Mouse (Mus musculus): ENCODE data around the gene Rassf2. TPM values are rescaled to one million over a fixed set of nuclear protein-coding genes. Genes with fewer than 3 reads are reported as not detected.

Rassf2 gene
- polyA plus RNA-seq (2012; rRNA removed) = 5.8 and 9.1 TPM in 2 replicates

DNA sequence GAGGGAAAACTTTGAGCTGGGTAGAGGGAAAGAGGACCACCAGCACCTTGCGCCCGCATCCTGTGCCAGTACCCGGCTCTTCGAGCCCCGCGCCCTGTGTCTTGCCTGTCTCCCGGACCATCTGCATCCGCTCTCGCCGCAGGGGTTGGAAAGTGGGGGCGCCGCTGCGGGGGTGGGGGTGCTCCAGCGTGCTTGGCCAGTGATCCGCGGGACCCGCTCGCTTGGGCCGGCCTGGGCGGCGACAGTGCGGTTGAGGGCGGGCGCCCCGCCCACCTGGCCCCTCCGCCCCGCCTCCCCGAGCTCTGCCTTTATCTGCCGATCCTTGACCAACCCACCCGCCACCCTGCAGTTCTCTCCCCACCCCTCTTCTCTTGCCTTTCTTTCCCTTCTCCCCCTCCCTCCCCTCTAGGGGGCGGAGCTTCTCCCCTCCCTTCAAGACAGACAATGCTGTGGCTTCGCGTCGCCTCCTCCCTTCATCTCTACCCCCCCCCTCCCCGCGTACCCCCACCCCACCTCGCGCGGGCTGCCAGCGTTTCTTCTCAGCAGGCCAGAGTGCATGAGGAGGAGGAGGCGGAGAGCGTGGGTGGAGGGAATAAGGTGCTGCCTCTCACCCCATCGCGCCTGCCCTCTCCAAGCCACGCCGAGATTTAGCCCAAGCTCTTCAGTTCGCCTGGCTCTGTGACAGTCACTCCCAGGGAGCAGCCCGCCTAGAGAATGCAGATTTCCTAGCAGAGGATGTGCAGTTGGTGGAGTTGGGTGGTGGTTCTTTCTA is at the start of gene Rassf2:
TSS of gene Rassf2 (minus strand) at position 613 of the 772 bp plus-strand sequence.
- Histone ChIP-seq H3K27ac (ENCODE audit: control insufficient read depth, insufficient read depth, low read depth, low read length) (peak within 1 kb of the TSS; percentile 70), H3K4me1 (ENCODE audit: control insufficient read depth, insufficient read depth, low read length) (peaks cover 12% of the 10 kb centered on the region)

DNA sequence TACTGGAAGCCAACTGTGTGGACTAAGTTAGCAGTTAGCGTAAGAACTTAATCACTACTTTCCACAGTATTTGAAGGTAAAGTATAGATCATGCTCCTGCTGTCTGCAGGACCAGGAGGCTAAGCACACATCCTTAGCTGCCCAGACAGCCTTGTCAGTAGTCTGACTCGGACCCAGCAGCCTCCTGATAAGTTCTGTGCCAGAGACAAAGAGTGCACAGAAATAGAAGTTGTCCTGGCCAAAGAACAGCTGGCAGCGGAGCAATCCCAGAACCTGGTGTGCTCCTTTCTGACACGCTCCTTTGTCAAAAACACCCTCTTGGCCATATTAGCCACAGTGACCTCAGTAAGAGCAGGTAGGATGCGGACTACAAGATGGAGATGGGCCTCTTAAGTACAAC is 49.1 kb upstream of the Rassf2 start:
- H3K27ac ChIP-seq (ENCODE audit: control insufficient read depth, insufficient read depth, low read depth, low read length) = no peak overlapping the region
- H3K27me3 ChIP-seq (ENCODE audit: control insufficient read depth, insufficient read depth, low read length) = no peaks in the 10 kb centered on the region
- H3K4me3 ChIP-seq (ENCODE audit: control insufficient read depth, low read depth, low read length) = no peak overlapping the region
- no peak for TF ChIP-seq POLR2A (IDR thresholded peaks at IDR 0.05; ENCODE audit: control insufficient read depth, low read depth, low read length)
- no peak for TF ChIP-seq CTCF (IDR thresholded peaks at IDR 0.05; ENCODE audit: control insufficient read depth, insufficient read depth, insufficient replicate concordance, low read depth, low read length)
- no peaks in the 10 kb centered on the region for H3K4me1 ChIP-seq (ENCODE audit: control insufficient read depth, insufficient read depth, low read length)
- no peaks in the 10 kb centered on the region for H3K36me3 ChIP-seq (ENCODE audit: control insufficient read depth, insufficient read depth, low read length)

More for the DNA sequence above, at the start of gene Rassf2:
- no peak for TF ChIP-seq CTCF (IDR thresholded peaks at IDR 0.05; ENCODE audit: control insufficient read depth, insufficient read depth, insufficient replicate concordance, low read depth, low read length)
- 0 out of 2 replicates have a peak, but pooled peaks have one; percentile 36 for TF ChIP-seq POLR2A (IDR thresholded peaks at IDR 0.05; ENCODE audit: control insufficient read depth, low read depth, low read length)
- H3K4me3 ChIP-seq (ENCODE audit: control insufficient read depth, low read depth, low read length) = peak within 1 kb of the TSS; percentile 64
- no peaks in the 10 kb centered on the region for H3K36me3 ChIP-seq (ENCODE audit: control insufficient read depth, insufficient read depth, low read length)
- H3K27me3 ChIP-seq (ENCODE audit: control insufficient read depth, insufficient read depth, low read length) = no peaks in the 10 kb centered on the region; the same call in 1 of the 2 replicates

DNA sequence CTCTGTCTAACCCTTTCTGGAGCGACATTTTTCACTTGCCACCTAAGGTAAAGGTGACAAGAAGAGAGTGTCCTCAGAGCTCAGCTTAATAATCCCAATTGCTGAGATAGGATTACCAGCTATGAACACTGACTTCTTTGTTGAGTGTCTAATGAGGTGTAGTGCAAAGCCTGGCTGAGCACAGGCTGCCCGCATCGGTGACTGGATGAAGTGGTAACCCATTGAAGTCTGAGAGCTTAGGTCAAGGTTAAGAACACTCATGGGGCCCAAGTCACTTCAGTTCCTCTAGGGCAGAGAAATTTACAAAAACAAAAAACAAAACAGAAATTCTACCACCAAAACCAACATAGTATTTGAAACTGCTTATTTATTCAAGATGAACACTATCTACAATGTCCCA is 43.0 kb upstream of the Rassf2 start:
- Histone ChIP-seq H3K4me3 (ENCODE audit: control insufficient read depth, low read depth, low read length) (no peak overlapping the region), H3K4me1 (ENCODE audit: control insufficient read depth, insufficient read depth, low read length) (no peaks in the 10 kb centered on the region), H3K27me3 (ENCODE audit: control insufficient read depth, insufficient read depth, low read length) (no peaks in the 10 kb centered on the region), H3K36me3 (ENCODE audit: control insufficient read depth, insufficient read depth, low read length) (no peaks in the 10 kb centered on the region; the same call in 1 of the 2 replicates), H3K27ac (ENCODE audit: control insufficient read depth, insufficient read depth, low read depth, low read length) (no peak overlapping the region)
- no peak for TF ChIP-seq POLR2A (IDR thresholded peaks at IDR 0.05; ENCODE audit: control insufficient read depth, low read depth, low read length)
- TF ChIP-seq CTCF (IDR thresholded peaks at IDR 0.05; ENCODE audit: control insufficient read depth, insufficient read depth, insufficient replicate concordance, low read depth, low read length) = no peak

DNA sequence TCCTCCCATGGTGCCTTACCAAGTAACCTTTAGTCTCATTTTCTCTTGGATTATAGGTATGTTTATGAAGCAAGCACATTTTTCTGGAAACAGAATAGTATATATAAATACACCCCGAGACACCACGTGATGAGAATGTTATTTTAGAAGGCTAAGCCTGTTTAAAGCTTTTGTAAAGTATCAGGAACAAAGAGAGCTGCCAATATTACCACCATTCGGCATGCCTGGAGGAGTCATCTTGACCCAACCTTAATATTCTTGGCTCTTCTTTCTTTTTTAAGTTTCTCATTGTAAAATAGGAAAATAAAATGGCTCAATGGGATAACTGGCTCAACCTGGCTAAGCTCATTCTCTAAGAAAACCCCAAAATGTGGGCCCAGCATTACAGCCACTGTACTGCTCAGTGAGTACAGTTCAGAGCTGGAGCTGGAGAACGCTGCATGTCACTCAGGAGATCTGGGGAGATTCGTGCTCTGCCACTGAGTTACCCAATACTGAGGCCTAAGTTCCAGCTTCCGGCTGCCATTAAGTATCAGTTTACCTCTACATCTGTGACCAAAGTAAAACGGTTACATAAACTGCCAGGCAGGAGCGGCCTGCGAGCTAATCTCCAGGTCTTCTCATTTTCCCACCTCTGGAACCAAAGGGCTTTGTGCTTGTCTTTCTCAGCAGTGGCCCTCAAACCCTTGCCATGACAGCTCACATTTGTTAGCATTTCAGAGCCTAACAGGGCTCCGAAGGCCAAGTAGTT is 40.1 kb upstream of the Rassf2 start:
- no peak overlapping the region for H3K4me3 ChIP-seq (ENCODE audit: control insufficient read depth, low read depth, low read length)
- no peaks in the 10 kb centered on the region for H3K27me3 ChIP-seq (ENCODE audit: control insufficient read depth, insufficient read depth, low read length)
- no peaks in the 10 kb centered on the region for H3K4me1 ChIP-seq (ENCODE audit: control insufficient read depth, insufficient read depth, low read length)
- TF ChIP-seq CTCF (IDR thresholded peaks at IDR 0.05; ENCODE audit: control insufficient read depth, insufficient read depth, insufficient replicate concordance, low read depth, low read length) (no peak), POLR2A (IDR thresholded peaks at IDR 0.05; ENCODE audit: control insufficient read depth, low read depth, low read length) (no peak)
- H3K27ac ChIP-seq (ENCODE audit: control insufficient read depth, insufficient read depth, low read depth, low read length) = no peak overlapping the region
- H3K36me3 ChIP-seq (ENCODE audit: control insufficient read depth, insufficient read depth, low read length) = no peaks in the 10 kb centered on the region; the same call in 1 of the 2 replicates

GRCm38 (mm10) chr2:132064185-132064831 is 34.2 kb upstream of the Rassf2 start:
- Histone ChIP-seq H3K4me3 (ENCODE audit: control insufficient read depth, low read depth, low read length) (no peak overlapping the region), H3K36me3 (ENCODE audit: control insufficient read depth, insufficient read depth, low read length) (no peaks in the 10 kb centered on the region)
- TF ChIP-seq POLR2A (IDR thresholded peaks at IDR 0.05; ENCODE audit: control insufficient read depth, low read depth, low read length) = no peak
- TF ChIP-seq CTCF (IDR thresholded peaks at IDR 0.05; ENCODE audit: control insufficient read depth, insufficient read depth, insufficient replicate concordance, low read depth, low read length) = peak; percentile 28; the same call in 1 of the 2 replicates

DNA sequence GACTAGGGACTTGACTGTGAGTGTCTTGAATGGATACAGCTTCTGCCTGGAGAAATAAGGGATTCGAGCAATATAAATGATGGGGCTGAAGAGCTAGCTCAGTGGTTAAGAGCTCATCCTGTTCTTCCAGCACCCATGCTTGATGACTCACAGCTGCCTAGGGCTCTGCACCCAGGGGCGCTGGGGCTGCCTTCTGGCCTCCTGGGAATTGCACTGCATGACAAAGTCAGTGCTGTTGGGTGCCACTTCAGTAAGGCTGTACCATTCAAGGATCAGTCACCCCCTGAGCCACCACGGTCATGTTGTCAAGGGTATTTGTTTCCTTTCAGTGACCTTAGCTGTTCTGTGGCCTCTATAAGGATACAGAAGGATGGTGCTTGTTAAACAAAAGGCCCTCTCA is 33.7 kb upstream of the Rassf2 start:
- TF ChIP-seq POLR2A (IDR thresholded peaks at IDR 0.05; ENCODE audit: control insufficient read depth, low read depth, low read length) = no peak
- no peak for TF ChIP-seq CTCF (IDR thresholded peaks at IDR 0.05; ENCODE audit: control insufficient read depth, insufficient read depth, insufficient replicate concordance, low read depth, low read length)
- no peak overlapping the region for H3K27ac ChIP-seq (ENCODE audit: control insufficient read depth, insufficient read depth, low read depth, low read length)
- no peaks in the 10 kb centered on the region for H3K36me3 ChIP-seq (ENCODE audit: control insufficient read depth, insufficient read depth, low read length)
- no peaks in the 10 kb centered on the region for H3K27me3 ChIP-seq (ENCODE audit: control insufficient read depth, insufficient read depth, low read length)
- no peaks in the 10 kb centered on the region for H3K4me1 ChIP-seq (ENCODE audit: control insufficient read depth, insufficient read depth, low read length)
- H3K4me3 ChIP-seq (ENCODE audit: control insufficient read depth, low read depth, low read length) = no peak overlapping the region

More at GRCm38 (mm10) chr2:132064185-132064831, 34.2 kb upstream of the Rassf2 start:
- Histone ChIP-seq H3K27me3 (ENCODE audit: control insufficient read depth, insufficient read depth, low read length) (no peaks in the 10 kb centered on the region), H3K4me1 (ENCODE audit: control insufficient read depth, insufficient read depth, low read length) (no peaks in the 10 kb centered on the region), H3K27ac (ENCODE audit: control insufficient read depth, insufficient read depth, low read depth, low read length) (no peak overlapping the region)

GRCm38 (mm10) chr2:132061884-132062283 is 31.8 kb upstream of the Rassf2 start:
- Histone ChIP-seq H3K27ac (ENCODE audit: control insufficient read depth, insufficient read depth, low read depth, low read length) (no peak overlapping the region), H3K36me3 (ENCODE audit: control insufficient read depth, insufficient read depth, low read length) (no peaks in the 10 kb centered on the region), H3K4me3 (ENCODE audit: control insufficient read depth, low read depth, low read length) (no peak overlapping the region), H3K4me1 (ENCODE audit: control insufficient read depth, insufficient read depth, low read length) (no peaks in the 10 kb centered on the region), H3K27me3 (ENCODE audit: control insufficient read depth, insufficient read depth, low read length) (no peaks in the 10 kb centered on the region)
- TF ChIP-seq CTCF (IDR thresholded peaks at IDR 0.05; ENCODE audit: control insufficient read depth, insufficient read depth, insufficient replicate concordance, low read depth, low read length) = no peak
- no peak for TF ChIP-seq POLR2A (IDR thresholded peaks at IDR 0.05; ENCODE audit: control insufficient read depth, low read depth, low read length)

All from testis, adult 2 months (tissue).